Mouse (Mus musculus): ENCODE data around the gene Sp4. TPM values are rescaled to one million over a fixed set of nuclear protein-coding genes. Genes with fewer than 3 reads are reported as not detected.

The Sp4 gene
- polyA plus RNA-seq, 1 experiment from 2014 or later: 16.9 TPM

DNA sequence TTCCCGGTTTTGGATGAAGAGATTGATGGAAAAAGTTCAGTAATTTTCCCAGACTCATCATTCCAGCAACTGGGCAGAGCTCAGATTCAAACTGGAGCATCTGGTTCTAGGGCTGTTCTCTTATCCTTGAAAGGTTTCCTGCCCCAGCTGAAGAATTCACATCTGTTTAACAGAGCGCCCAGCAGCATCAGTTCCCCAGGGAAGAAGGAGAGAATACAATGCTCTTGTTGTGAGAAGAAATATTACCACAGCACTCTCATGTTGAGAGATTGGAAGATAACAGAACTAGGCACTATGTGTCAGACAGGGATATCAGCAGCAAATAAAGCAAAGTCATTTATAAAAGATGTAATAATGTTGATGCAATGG, 13.2 kb upstream of the Sp4 start:
- DNase-seq (ENCODE audit: low spot score): no peak
- WGBS: 44% methylated on average over 2 of the region's 2 CpGs

DNA sequence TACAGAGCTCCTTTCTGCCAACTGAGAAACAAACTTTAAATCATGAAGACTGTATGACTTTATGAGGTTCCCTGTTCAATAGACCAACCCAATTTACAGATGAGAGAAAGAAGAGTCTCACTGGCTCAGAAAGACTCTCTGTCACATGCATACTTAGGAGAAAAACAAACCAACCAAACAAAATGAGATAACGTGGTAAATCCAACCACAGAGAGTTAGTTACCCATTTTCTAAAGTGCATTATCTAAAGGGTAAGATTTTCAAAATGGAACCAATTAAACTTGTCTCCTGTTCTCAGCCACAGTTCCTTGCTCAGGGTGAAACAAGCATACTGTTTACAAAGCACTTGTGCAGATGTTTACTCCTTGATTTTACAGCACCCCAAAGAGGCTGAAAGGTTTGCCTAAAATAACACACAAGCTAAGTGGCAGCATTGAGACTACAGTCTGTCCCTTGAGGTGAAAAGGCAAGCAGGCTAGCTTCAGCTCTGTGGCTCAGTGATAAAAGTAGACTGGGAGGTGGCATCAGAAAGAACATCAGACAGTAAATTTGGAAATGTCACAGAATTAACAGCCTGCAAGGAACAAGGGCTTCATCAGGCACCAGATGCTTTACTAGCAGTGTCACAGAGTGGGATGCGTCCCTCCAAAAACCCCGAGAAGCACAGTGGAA, 12.7 kb upstream of the Sp4 start:
- DNase-seq (ENCODE audit: low spot score) (no peak), ATAC-seq (replicated peaks; ENCODE audit: insufficient number of reproducible peaks, low FRiP score, low TSS enrichment, low read depth) (no peak)
- Histone ChIP-seq H3K4me1 (ENCODE audit: control insufficient read depth, insufficient read depth, low read length) (no peaks in the 10 kb centered on the region), H3K9ac (replicated peaks; ENCODE audit: low read length) (no peak overlapping the region), H3K4me3 (ENCODE audit: low read depth, low read length) (no peak overlapping the region), H3K4me2 (ENCODE audit: low read depth, low read length) (no peak overlapping the region), H3K27ac (replicated peaks; ENCODE audit: low read depth, low read length) (no peak overlapping the region), H3K27me3 (ENCODE audit: control insufficient read depth, insufficient read depth, low read length) (no peaks in the 10 kb centered on the region), H3K9me3 (replicated peaks; ENCODE audit: control insufficient read depth, low read length) (no peaks in the 10 kb centered on the region), H3K36me3 (replicated peaks; ENCODE audit: control insufficient read depth, insufficient read depth, low read depth, low read length) (no peaks in the 10 kb centered on the region)
- WGBS: 67% methylated on average over 3 of the region's 3 CpGs

More for the DNA sequence above, 13.2 kb upstream of the Sp4 start:
- Histone ChIP-seq H3K4me1 (ENCODE audit: control insufficient read depth, insufficient read depth, low read length) (no peaks in the 10 kb centered on the region), H3K27ac (replicated peaks; ENCODE audit: low read depth, low read length) (no peak overlapping the region), H3K4me3 (ENCODE audit: low read depth, low read length) (no peak overlapping the region), H3K27me3 (ENCODE audit: control insufficient read depth, insufficient read depth, low read length) (no peaks in the 10 kb centered on the region), H3K4me2 (ENCODE audit: low read depth, low read length) (no peak overlapping the region), H3K36me3 (replicated peaks; ENCODE audit: control insufficient read depth, insufficient read depth, low read depth, low read length) (no peaks in the 10 kb centered on the region), H3K9ac (replicated peaks; ENCODE audit: low read length) (no peak overlapping the region), H3K9me3 (replicated peaks; ENCODE audit: control insufficient read depth, low read length) (no peaks in the 10 kb centered on the region)
- ATAC-seq (replicated peaks; ENCODE audit: insufficient number of reproducible peaks, low FRiP score, low TSS enrichment, low read depth): no peak

DNA sequence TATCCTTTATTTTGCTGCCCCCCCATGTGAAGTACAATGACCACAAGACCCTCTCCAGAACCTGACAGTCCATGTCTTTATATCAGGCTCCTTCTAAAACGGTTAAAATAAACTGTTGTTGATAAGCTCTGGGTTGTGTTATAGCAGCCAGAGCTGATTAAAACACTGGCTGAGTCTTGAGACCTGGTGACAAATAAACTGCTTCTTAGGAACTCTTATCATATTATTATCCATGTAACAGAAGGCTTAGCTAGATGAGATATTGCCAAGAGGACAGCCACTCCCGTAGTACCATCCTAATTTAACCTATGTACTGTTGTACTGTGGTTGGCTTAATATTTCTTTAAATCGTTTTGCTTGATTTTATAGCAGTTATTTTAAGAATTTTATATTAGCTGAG, 2.3 kb upstream of the Sp4 start:
- no peak for DNase-seq (ENCODE audit: low spot score)
- Histone ChIP-seq H3K4me2 (ENCODE audit: low read depth, low read length) (no peak overlapping the region), H3K36me3 (replicated peaks; ENCODE audit: control insufficient read depth, insufficient read depth, low read depth, low read length) (no peaks in the 10 kb centered on the region), H3K27me3 (ENCODE audit: control insufficient read depth, insufficient read depth, low read length) (no peaks in the 10 kb centered on the region), H3K4me3 (ENCODE audit: low read depth, low read length) (no peak overlapping the region), H3K9me3 (replicated peaks; ENCODE audit: control insufficient read depth, low read length) (no peaks in the 10 kb centered on the region), H3K9ac (replicated peaks; ENCODE audit: low read length) (no peak overlapping the region), H3K27ac (replicated peaks; ENCODE audit: low read depth, low read length) (no peak overlapping the region), H3K4me1 (ENCODE audit: control insufficient read depth, insufficient read depth, low read length) (peaks cover 5% of the 10 kb centered on the region)
- ATAC-seq (replicated peaks; ENCODE audit: insufficient number of reproducible peaks, low FRiP score, low TSS enrichment, low read depth): no peak
- 87% methylated on average over 3 of the region's 3 CpGs for WGBS

DNA sequence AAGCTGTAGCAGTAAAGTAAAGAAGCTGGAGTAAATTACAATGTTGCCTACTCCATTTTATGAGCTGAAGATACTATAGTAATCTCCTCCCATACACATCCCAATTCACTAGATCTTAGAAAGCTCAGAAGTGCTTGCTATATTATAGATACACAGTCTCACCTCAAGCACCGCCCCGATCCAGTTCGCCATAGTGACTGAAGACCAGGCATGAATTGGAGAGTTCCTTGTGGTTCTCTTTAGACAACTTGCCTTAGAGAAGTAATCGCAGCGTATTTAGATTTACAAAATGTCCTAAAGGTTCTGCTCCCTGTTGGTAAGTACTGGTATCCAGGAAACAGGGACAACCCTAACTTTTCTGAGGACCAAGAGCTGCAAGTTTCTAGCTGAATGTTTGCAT, 1.8 kb upstream of the Sp4 start:
- H3K36me3 ChIP-seq (replicated peaks; ENCODE audit: control insufficient read depth, insufficient read depth, low read depth, low read length): no peaks in the 10 kb centered on the region
- no peaks in the 10 kb centered on the region for H3K9me3 ChIP-seq (replicated peaks; ENCODE audit: control insufficient read depth, low read length)
- DNase-seq (ENCODE audit: low spot score) (no peak), ATAC-seq (replicated peaks; ENCODE audit: insufficient number of reproducible peaks, low FRiP score, low TSS enrichment, low read depth) (no peak)
- WGBS: 94% methylated on average over 5 of the region's 5 CpGs
- H3K4me2 ChIP-seq (ENCODE audit: low read depth, low read length): no peak overlapping the region; the same call in 1 of the 2 replicates
- no peak overlapping the region; the same call in 1 of the 2 replicates for H3K4me3 ChIP-seq (ENCODE audit: low read depth, low read length)
- H3K9ac ChIP-seq (replicated peaks; ENCODE audit: low read length): no peak overlapping the region
- H3K4me1 ChIP-seq (ENCODE audit: control insufficient read depth, insufficient read depth, low read length): peaks cover 5% of the 10 kb centered on the region
- no peak overlapping the region for H3K27ac ChIP-seq (replicated peaks; ENCODE audit: low read depth, low read length)
- no peaks in the 10 kb centered on the region for H3K27me3 ChIP-seq (ENCODE audit: control insufficient read depth, insufficient read depth, low read length)

DNA sequence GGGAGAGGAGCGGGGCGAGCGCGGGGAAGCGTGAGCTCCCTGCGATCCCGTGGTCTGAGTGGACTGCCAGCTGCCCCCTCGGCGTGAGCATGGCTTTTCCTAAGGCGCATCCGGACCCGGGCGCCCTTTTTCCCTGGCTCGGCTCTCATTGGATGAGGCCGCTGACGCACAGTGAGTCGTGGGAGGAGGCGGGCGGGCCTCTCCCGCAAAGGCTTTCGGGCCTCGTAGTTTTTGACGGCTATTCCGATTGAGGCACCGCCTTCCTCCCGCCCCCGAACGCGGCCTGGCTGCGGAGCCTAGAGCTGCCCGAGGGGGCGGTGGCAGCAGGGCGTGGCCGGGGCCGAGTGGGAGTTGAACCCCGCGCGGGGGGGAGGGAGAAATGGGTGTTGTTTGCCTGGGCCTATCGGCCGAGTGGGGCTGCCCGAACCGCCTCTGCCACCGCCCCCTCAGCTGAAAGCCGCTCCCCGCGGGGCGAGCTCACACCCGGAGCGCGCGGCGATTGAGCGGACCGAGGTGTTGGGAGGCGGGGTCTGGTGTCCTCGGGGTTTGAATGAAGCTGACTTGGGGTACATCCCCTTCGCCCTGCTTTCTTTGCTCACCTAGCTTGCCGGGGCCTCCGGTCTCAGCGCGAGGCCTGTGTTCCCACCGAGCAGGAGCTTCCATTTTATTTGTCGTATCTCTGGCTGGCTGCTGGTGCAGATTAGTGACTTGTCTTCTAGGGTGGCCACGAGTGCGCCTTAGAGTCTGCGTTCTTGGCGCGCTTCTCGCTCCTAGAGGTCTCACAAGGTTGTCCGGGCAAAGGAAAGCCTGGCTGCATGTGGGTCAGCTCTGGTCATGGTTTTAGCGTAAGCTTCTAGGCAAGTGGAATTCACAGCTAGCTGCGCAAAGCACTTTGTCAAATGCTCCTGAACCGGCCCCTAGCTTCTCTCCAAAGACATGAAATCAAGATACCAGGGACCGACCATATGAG, 911 bp upstream of the Sp4 start:
- peak; percentile 90 for ATAC-seq (replicated peaks; ENCODE audit: insufficient number of reproducible peaks, low FRiP score, low TSS enrichment, low read depth)
- peaks cover 5% of the 10 kb centered on the region for H3K4me1 ChIP-seq (ENCODE audit: control insufficient read depth, insufficient read depth, low read length)
- DNase-seq (ENCODE audit: low spot score): peak; percentile 99
- no peaks in the 10 kb centered on the region for H3K9me3 ChIP-seq (replicated peaks; ENCODE audit: control insufficient read depth, low read length)
- peak overlapping the region; percentile 73 for H3K4me3 ChIP-seq (ENCODE audit: low read depth, low read length)
- H3K36me3 ChIP-seq (replicated peaks; ENCODE audit: control insufficient read depth, insufficient read depth, low read depth, low read length): no peaks in the 10 kb centered on the region
- peak overlapping the region; percentile 64 for H3K4me2 ChIP-seq (ENCODE audit: low read depth, low read length)
- peak overlapping the region; percentile 79 for H3K27ac ChIP-seq (replicated peaks; ENCODE audit: low read depth, low read length)
- under 1% methylated on average over 63 of the region's 74 CpGs for WGBS
- H3K9ac ChIP-seq (replicated peaks; ENCODE audit: low read length): peak overlapping the region; percentile 73
- no peaks in the 10 kb centered on the region for H3K27me3 ChIP-seq (ENCODE audit: control insufficient read depth, insufficient read depth, low read length)

DNA sequence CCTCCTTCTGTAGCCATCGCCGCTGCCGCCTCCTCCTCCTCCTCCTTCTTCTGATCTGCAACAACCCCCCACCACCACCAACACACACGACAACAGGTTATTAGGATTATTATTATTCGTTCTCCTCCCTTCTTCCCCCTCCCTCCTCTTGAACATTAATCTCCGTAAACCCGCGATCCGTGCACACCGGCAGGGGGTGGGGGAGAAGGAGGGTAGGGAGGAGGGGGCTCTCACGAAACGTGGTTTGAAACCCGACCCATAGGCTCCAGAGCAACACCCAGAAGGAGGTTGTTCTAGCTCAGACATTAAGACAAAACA, 527 bp downstream of the Sp4 start:
- Histone ChIP-seq H3K4me2 (ENCODE audit: low read depth, low read length) (peak overlapping the region; percentile 42), H3K27ac (replicated peaks; ENCODE audit: low read depth, low read length) (peak overlapping the region; percentile 85), H3K4me3 (ENCODE audit: low read depth, low read length) (peak overlapping the region; percentile 73), H3K9ac (replicated peaks; ENCODE audit: low read length) (peak overlapping the region; percentile 61), H3K27me3 (ENCODE audit: control insufficient read depth, insufficient read depth, low read length) (no peaks in the 10 kb centered on the region), H3K9me3 (replicated peaks; ENCODE audit: control insufficient read depth, low read length) (no peaks in the 10 kb centered on the region), H3K36me3 (replicated peaks; ENCODE audit: control insufficient read depth, insufficient read depth, low read depth, low read length) (no peaks in the 10 kb centered on the region), H3K4me1 (ENCODE audit: control insufficient read depth, insufficient read depth, low read length) (peaks cover 5% of the 10 kb centered on the region)
- ATAC-seq (replicated peaks; ENCODE audit: insufficient number of reproducible peaks, low FRiP score, low TSS enrichment, low read depth) (no peak; the same call in 1 of the 2 replicates), DNase-seq (ENCODE audit: low spot score) (no peak)
- 0% methylated on average over 13 of the region's 13 CpGs for WGBS

DNA sequence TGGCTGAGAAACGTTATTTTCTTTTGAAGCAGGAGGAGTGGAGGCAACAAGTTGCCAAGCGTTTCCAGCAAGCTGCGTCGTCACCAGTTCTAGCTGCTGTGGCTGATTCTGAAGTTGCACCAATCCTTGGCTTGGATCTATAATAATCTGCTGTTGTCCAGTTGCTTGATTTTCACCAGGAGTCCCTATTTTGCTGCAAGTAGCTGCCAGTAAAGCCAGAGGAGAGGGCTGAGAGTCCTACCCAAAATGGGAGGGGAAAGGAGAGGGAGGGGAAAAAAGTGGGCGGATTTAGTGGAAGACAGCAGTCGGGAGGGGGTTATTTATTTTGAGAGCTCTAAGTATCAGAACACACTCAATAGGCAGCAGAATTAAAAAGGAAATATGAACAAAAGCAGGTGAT, 1.3 kb downstream of the Sp4 start:
- no peaks in the 10 kb centered on the region for H3K9me3 ChIP-seq (replicated peaks; ENCODE audit: control insufficient read depth, low read length)
- 33% methylated on average over 6 of the region's 6 CpGs for WGBS
- no peak overlapping the region for H3K9ac ChIP-seq (replicated peaks; ENCODE audit: low read length)
- peak; percentile 68 for DNase-seq (ENCODE audit: low spot score)
- H3K4me3 ChIP-seq (ENCODE audit: low read depth, low read length): no peak overlapping the region
- H3K4me1 ChIP-seq (ENCODE audit: control insufficient read depth, insufficient read depth, low read length): peaks cover 5% of the 10 kb centered on the region
- 0 out of 2 replicates have a peak overlapping the region, but pooled peaks have one; percentile 14 for H3K4me2 ChIP-seq (ENCODE audit: low read depth, low read length)
- ATAC-seq (replicated peaks; ENCODE audit: insufficient number of reproducible peaks, low FRiP score, low TSS enrichment, low read depth): no peak
- H3K27me3 ChIP-seq (ENCODE audit: control insufficient read depth, insufficient read depth, low read length): no peaks in the 10 kb centered on the region
- H3K36me3 ChIP-seq (replicated peaks; ENCODE audit: control insufficient read depth, insufficient read depth, low read depth, low read length): no peaks in the 10 kb centered on the region
- no peak overlapping the region for H3K27ac ChIP-seq (replicated peaks; ENCODE audit: low read depth, low read length)

DNA sequence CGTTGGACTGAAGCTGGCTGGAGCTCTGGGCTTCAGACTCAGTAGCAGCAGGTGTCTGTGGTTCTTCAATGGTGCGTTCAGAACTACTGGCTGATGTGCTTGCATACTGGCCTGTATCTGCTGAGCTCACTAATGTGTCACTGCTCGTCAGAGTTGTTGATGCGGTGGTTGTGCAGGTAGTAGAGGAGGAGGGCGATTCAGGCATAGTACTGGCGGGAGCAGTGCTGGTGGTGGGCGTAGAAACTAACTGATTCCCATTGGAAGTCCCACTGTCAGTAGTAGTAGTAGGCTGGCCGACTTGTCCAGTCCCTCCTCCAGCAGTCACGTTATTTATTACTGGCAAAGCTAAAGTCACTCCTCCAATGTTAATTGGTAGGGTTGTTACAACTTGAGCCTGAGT, 2.1 kb downstream of the Sp4 start:
- Histone ChIP-seq H3K4me3 (ENCODE audit: low read depth, low read length) (no peak overlapping the region), H3K27me3 (ENCODE audit: control insufficient read depth, insufficient read depth, low read length) (no peaks in the 10 kb centered on the region), H3K9me3 (replicated peaks; ENCODE audit: control insufficient read depth, low read length) (no peaks in the 10 kb centered on the region), H3K36me3 (replicated peaks; ENCODE audit: control insufficient read depth, insufficient read depth, low read depth, low read length) (no peaks in the 10 kb centered on the region), H3K4me1 (ENCODE audit: control insufficient read depth, insufficient read depth, low read length) (peaks cover 5% of the 10 kb centered on the region), H3K27ac (replicated peaks; ENCODE audit: low read depth, low read length) (no peak overlapping the region), H3K4me2 (ENCODE audit: low read depth, low read length) (no peak overlapping the region), H3K9ac (replicated peaks; ENCODE audit: low read length) (no peak overlapping the region)
- ATAC-seq (replicated peaks; ENCODE audit: insufficient number of reproducible peaks, low FRiP score, low TSS enrichment, low read depth) (no peak), DNase-seq (ENCODE audit: low spot score) (no peak)
- 84% methylated on average over 9 of the region's 9 CpGs for WGBS

Measured in embryonic facial prominence, embryonic 11.5 days (tissue).